Mouse (Mus musculus) cerebellum, postnatal 4 days (tissue): ENCODE measurements around the gene Lrrc58.

Source experiments
- DNase-seq, 2 experiments: peaks; one replicate each; pipeline ENCODE4 v3.0.0; 2022; ENCODE audit warnings: low spot score in 2 of 2, mixed read lengths in 1 of 2

The Lrrc58 gene

GRCm38 (mm10) chr16:37920842-37921409 is 52.7 kb downstream of the Lrrc58 start:
- no peak for DNase-seq

DNA sequence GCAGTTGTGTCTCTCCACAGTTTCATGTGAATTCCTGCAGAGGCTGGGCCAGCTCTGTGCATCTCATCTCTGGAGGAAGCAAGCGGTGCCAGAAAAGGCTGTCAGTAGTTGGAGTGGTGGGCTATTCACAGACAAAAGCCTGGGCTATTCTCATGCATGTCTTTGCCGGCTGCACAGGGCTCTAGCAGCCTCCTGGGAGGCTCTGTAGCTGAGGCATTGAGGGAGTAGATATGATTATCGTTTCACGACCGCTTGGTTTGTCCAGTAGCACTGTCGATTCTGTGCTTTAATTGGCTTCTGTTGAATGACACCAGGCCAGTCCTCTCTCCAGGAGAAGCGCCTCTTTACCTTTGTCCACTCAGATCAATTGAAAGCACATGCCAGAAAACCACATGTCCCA is 57.9 kb downstream of the Lrrc58 start:
- peak in 1 of 2 experiments; percentile 22 for DNase-seq

GRCm38 (mm10) chr16:37927117-37927516 is 58.9 kb downstream of the Lrrc58 start:
- no peak for DNase-seq

DNA sequence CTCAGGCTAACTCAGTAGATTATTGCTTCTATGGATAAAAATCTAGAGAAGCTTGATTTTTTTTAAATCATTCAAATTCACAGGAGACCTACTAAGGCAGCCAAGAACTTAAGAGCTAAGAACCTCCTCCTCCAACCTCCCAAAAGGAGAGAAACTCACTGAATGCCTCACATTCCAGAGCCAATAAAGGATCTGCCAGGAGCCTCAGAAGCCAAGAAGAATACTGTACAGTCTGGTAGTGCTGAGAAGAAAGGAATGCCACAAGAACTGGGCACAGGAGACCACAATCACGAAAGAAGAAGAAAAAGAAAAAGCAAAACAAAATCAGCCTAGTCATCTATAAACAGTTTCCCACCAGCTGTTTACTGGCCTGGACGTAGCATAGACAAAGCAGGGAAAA is 60.8 kb downstream of the Lrrc58 start:
- no peak for DNase-seq

DNA sequence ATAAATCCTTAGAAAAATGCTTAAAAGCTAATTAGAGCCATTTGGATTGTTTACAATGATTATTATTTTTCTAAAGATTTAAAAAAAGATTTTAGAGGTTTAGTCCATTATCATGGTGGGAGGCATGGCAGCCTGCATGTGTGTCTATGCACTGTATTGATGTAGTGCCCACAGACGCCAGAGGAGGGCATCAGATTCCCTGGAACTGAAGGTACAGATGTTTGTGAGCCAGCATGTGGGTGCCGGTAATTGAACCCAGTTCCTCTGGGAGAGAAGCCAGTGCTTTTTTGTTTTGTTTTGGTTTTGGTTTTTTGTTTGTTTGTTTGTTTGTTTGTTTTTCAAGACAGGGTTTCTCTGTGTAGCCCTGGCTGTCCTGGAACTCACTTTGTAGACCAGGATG is 61.4 kb downstream of the Lrrc58 start:
- DNase-seq: no peak

GRCm38 (mm10) chr16:37934932-37935331 is 66.7 kb downstream of the Lrrc58 start:
- no peak for DNase-seq

DNA sequence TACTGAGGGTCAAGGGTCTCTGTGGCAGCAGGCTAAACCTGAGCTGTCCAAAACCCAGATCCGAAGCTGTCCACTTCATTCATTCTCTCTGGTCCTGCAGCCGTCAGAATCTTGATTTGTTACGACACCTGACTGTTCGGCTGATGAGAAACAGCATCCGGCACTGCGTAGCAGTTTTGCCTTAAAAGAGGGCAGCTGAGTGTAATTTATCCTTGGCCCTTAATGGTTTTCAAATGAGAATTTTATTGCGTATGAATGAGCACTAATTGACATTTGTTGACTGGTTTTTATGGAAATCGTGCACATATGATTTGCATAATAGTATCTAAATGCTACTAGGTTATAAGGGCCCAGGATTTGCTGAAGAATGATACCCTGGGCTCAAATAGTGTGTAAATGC is 69.1 kb downstream of the Lrrc58 start:
- no peak for DNase-seq
